Mouse (Mus musculus) CH12.LX (cell line): Measurements from ENCODE around the gene Prss32. TPM values are rescaled to one million over a fixed set of nuclear protein-coding genes. Genes with fewer than 3 reads are reported as not detected.
"Not testable (repeated sequence)": the region's sequence is repeated elsewhere in the genome, so short reads cannot be mapped to it uniquely, and the experiment has no call there.

Experiments
- DNase-seq: peaks from one replicate; pipeline ENCODE4 v3.0.0-alpha.2; 2013; ENCODE audit errors: extremely low read depth
- H3K27ac ChIP-seq: 2 replicates; pipeline ENCODE4 v1.5.1; 2012; ENCODE audit warnings: low read depth, mild to moderate bottlenecking, control low read depth, moderate library complexity; ENCODE audit not compliant: insufficient read depth
- H3K27me3 ChIP-seq: replicated peaks from 2 replicates; pipeline ENCODE3; 2012; ENCODE audit warnings: inconsistent platforms
- H3K36me3 ChIP-seq, 2 experiments: replicated peaks in 1 of 2; 2 replicates each; pipeline versions ENCODE3 to v1.6.1; 2012; ENCODE audit warnings: inconsistent platforms in 1 of 2, low read length in 1 of 2, mild to moderate bottlenecking in 1 of 2, mixed read lengths in 1 of 2, moderate library complexity in 1 of 2; ENCODE audit not compliant: control insufficient read depth in 1 of 2, insufficient read depth in 1 of 2
- H3K4me1 ChIP-seq, 2 experiments: 2 replicates each; pipeline ENCODE4 v1.6.1; 2012; ENCODE audit warnings: inconsistent platforms in 1 of 2, moderate library complexity in 1 of 2; ENCODE audit not compliant: insufficient read depth in 2 of 2, control insufficient read depth in 1 of 2
- H3K4me2 ChIP-seq: 2 replicates; pipeline ENCODE4 v1.6.1; 2012; ENCODE audit warnings: low read depth, mild to moderate bottlenecking, control low read depth; ENCODE audit not compliant: poor library complexity, insufficient read depth, severe bottlenecking
- H3K4me3 ChIP-seq, 3 experiments: fragments of 150-350 bp in 1 of 3; sonication (generic) in 1 of 3; replicated peaks in 1 of 3; 2 replicates each; pipeline versions ENCODE3 to v1.5.1; 2011 to 2012; ENCODE audit warnings: low read depth in 2 of 3, low read length in 2 of 3, mild to moderate bottlenecking in 2 of 3, moderate library complexity in 2 of 3, control low read depth in 1 of 3, improper control_type of control experiment in 1 of 3, inconsistent platforms in 1 of 3, mixed read lengths in 1 of 3; ENCODE audit not compliant: poor library complexity in 1 of 3
- H3K79me2 ChIP-seq: replicated peaks from 2 replicates; pipeline ENCODE4 v1.6.1; 2012; ENCODE audit warnings: mild to moderate bottlenecking, moderate library complexity; ENCODE audit not compliant: control insufficient read depth, poor library complexity, insufficient read depth, severe bottlenecking; ENCODE audit errors: extremely low read depth
- H3K9ac ChIP-seq: 2 replicates; pipeline ENCODE4 v1.6.1; 2012; ENCODE audit warnings: low read depth, mild to moderate bottlenecking, control low read depth, moderate library complexity; ENCODE audit not compliant: insufficient read depth
- H3K9me3 ChIP-seq: replicated peaks from 2 replicates; pipeline ENCODE3; 2012; ENCODE audit warnings: low read length, inconsistent platforms, mixed read lengths
- BHLHE40 ChIP-seq: IDR thresholded peaks from 2 replicates; pipeline ENCODE4 v1.6.1; 2011; ENCODE audit warnings: mild to moderate bottlenecking, low read depth, low read length, improper control_type of control experiment
- CHD2 ChIP-seq: IDR thresholded peaks from 2 replicates; pipeline ENCODE4 v1.6.1; 2011; ENCODE audit warnings: low read length, improper control_type of control experiment
- CTCF ChIP-seq, 2 experiments: IDR thresholded peaks in 1 of 2; conservative IDR thresholded peaks in 1 of 2; 2 replicates each; pipeline ENCODE4 v1.5.1; 2011 to 2012; ENCODE audit warnings: low read depth in 2 of 2, low read length in 2 of 2, improper control_type of control experiment in 1 of 2, inconsistent platforms in 1 of 2, mild to moderate bottlenecking in 1 of 2, moderate library complexity in 1 of 2
- E2F4 ChIP-seq: IDR thresholded peaks from 2 replicates; pipeline ENCODE4 v1.6.1; 2011; ENCODE audit warnings: low read depth, low read length, improper control_type of control experiment; ENCODE audit not compliant: insufficient replicate concordance
- ELF1 ChIP-seq: IDR thresholded peaks from 2 replicates; pipeline ENCODE4 v1.6.1; 2014; ENCODE audit warnings: low read depth, mild to moderate bottlenecking, inconsistent platforms, low read length, improper control_type of control experiment
- ETS1 ChIP-seq: conservative IDR thresholded peaks from 2 replicates; pipeline ENCODE4 v1.6.1; 2012; ENCODE audit warnings: low read depth, mild to moderate bottlenecking, inconsistent platforms, low read length, improper control_type of control experiment, moderate library complexity
- MAX ChIP-seq: IDR thresholded peaks from 2 replicates; pipeline ENCODE4 v1.6.1; 2011; ENCODE audit warnings: low read length, improper control_type of control experiment
- MAZ ChIP-seq: IDR thresholded peaks from 2 replicates; pipeline ENCODE4 v1.6.1; 2012; ENCODE audit warnings: low read depth, mild to moderate bottlenecking, inconsistent platforms, low read length, improper control_type of control experiment, moderate library complexity
- MXI1 ChIP-seq: IDR thresholded peaks from 2 replicates; pipeline ENCODE4 v1.6.1; 2011; ENCODE audit warnings: mild to moderate bottlenecking, low read depth, low read length, improper control_type of control experiment
- MYC ChIP-seq: IDR thresholded peaks from 2 replicates; pipeline ENCODE4 v1.6.1; 2011; ENCODE audit warnings: low read depth, mild to moderate bottlenecking, improper control_type of control experiment, low read length
- PAX5 ChIP-seq: IDR thresholded peaks from 2 replicates; pipeline ENCODE4 v1.6.1; 2012; ENCODE audit warnings: low read length, inconsistent platforms, mixed read lengths
- POLR2AphosphoS2 ChIP-seq: IDR thresholded peaks from 2 replicates; pipeline ENCODE4 v1.6.1; 2011; ENCODE audit warnings: low read depth, low read length, improper control_type of control experiment
- RAD21 ChIP-seq: IDR thresholded peaks from 2 replicates; pipeline ENCODE4 v1.6.1; 2011; ENCODE audit warnings: low read depth, mild to moderate bottlenecking, low read length, improper control_type of control experiment, moderate library complexity
- SIN3A ChIP-seq: IDR thresholded peaks from 2 replicates; pipeline ENCODE4 v1.6.1; 2012; ENCODE audit warnings: low read length, improper control_type of control experiment, inconsistent platforms
- TBP ChIP-seq: conservative IDR thresholded peaks from 2 replicates; pipeline ENCODE4 v1.6.1; 2011; ENCODE audit warnings: low read depth, low read length, improper control_type of control experiment
- ZC3H11A ChIP-seq: IDR thresholded peaks from 2 replicates; pipeline ENCODE4 v1.6.1; 2012; ENCODE audit warnings: low read depth, mild to moderate bottlenecking, inconsistent platforms, low read length, improper control_type of control experiment
- ZNF384 ChIP-seq: IDR thresholded peaks from 2 replicates; pipeline ENCODE4 v1.6.1; 2012; ENCODE audit warnings: low read depth, low read length, improper control_type of control experiment, inconsistent platforms
- dilution Hi-C: fragments of 300-500 bp; cut with MboI; formaldehyde crosslinking; loops from 2 replicates; pipeline ENCODE4 v1.14.3; 2020; ENCODE audit warnings: low sequenced_read_pairs; ENCODE audit not compliant: extremely low pct_unique_long_range_greater_than_20kb, extremely low pct_ligation_motif_present
- in situ Hi-C: fragments of 300-500 bp; cut with MboI; formaldehyde crosslinking; loops from 3 replicates; pipeline ENCODE4 v1.14.3; 2019; ENCODE audit warnings: low sequenced_read_pairs, low pct_ligation_motif_present, low pct_unique_long_range_greater_than_20kb, mixed read lengths
- polyA plus RNA-seq: library from polyadenylated mRNA; unstranded; fragments of >175 nt; gene quantifications from 2 replicates; pipeline ENCODE4 v1.2.1, GENCODE M21; 2012; ENCODE audit warnings: low read depth; ENCODE audit not compliant: insufficient read length
- total RNA-seq, 2 experiments: library from RNA; depleted of rRNA; stranded (reverse); fragments of 300-350 nt in 1 of 2; fragments of >200 nt in 1 of 2; gene quantifications; 2 replicates each; pipeline ENCODE4 v1.2.3; 2012 to 2014

Prss32 gene
- total and polyA plus RNA-seq, 3 experiments: not detected

DNA sequence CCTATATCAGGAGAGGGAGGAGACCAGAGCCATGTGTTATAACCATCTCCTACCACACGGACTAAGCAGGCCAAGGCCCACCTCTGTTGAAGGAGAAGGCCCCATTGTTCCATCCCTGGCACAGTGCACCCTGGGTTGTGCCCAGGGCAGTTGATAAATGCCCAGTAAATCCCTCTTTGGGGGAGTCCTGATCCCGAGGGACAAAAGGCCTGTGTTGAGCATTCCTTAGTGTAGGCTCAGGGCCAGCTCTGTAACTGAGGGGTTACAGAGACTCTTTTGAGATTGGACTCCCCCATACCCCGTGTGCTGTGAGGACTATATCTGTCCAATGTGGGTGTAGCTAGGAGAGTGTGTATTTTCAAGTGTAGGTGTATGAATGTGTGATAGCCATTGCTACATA lies 33.1 kb downstream of the Prss32 start:
- dilution Hi-C loops: no loop called here
- Histone ChIP-seq H3K27me3 (peaks cover 33% of the 10 kb centered on the region), H3K79me2 (no peaks in the 10 kb centered on the region), H3K4me1 (no peaks in the 10 kb centered on the region), H3K9me3 (no peaks in the 10 kb centered on the region), H3K36me3 (no peaks in the 10 kb centered on the region), H3K27ac (no peak overlapping the region), H3K4me2 (no peak overlapping the region), H3K4me3 (no peak overlapping the region), H3K9ac (no peak overlapping the region)
- no peak for TF ChIP-seq POLR2AphosphoS2
- TF ChIP-seq ELF1: no peak
- no peak for TF ChIP-seq TBP
- TF ChIP-seq PAX5: no peak
- TF ChIP-seq MAX: no peak
- no peak for TF ChIP-seq CHD2
- TF ChIP-seq ETS1: no peak
- no peak for TF ChIP-seq MYC
- in situ Hi-C loops: no loop called here
- no peak for DNase-seq

DNA sequence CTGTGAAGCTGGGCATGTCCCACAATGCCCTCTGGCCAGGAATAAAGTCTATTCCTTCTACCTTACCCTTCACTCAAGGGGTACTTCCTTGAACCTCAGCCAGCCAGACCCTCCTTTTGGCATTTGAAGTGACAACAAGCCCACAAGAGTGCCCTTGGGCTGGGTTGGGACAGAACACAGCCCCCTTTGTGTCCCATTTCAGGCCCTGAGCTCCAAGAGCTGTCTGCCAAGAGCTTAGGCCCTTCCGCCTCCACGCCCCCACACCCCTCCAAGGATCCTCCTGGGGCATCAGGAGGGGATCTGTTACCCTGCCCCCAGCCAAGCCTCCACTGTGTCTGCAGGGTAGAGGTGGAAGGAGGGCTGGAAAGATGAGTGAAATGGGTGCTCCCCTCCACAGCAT lies 33.5 kb downstream of the Prss32 start:
- Histone ChIP-seq H3K9ac (no peak overlapping the region), H3K27ac (no peak overlapping the region), H3K9me3 (no peaks in the 10 kb centered on the region), H3K36me3 (no peaks in the 10 kb centered on the region), H3K4me3 (no peak overlapping the region), H3K4me1 (no peaks in the 10 kb centered on the region)
- in situ Hi-C loops: no loop called here
- TF ChIP-seq ZC3H11A (no peak), MAZ (no peak), CTCF (conservative IDR thresholded peaks at IDR 0.05 in 1 of 2, IDR thresholded peaks at IDR 0.05 in 1 of 2; ENCODE audit: low read depth in 2 of 2, low read length in 2 of 2) (no peak), SIN3A (no peak), ELF1 (no peak), ZNF384 (no peak), RAD21 (no peak), MXI1 (no peak), BHLHE40 (no peak), TBP (no peak), CHD2 (no peak), E2F4 (no peak)
- TF ChIP-seq, all 38 proteins: peak for 0
- Histone ChIP-seq H3K4me2 (no peak overlapping the region), H3K27me3 (peaks cover 33% of the 10 kb centered on the region), H3K79me2 (no peaks in the 10 kb centered on the region)
- DNase-seq: no peak
- dilution Hi-C loops: no loop called here

DNA sequence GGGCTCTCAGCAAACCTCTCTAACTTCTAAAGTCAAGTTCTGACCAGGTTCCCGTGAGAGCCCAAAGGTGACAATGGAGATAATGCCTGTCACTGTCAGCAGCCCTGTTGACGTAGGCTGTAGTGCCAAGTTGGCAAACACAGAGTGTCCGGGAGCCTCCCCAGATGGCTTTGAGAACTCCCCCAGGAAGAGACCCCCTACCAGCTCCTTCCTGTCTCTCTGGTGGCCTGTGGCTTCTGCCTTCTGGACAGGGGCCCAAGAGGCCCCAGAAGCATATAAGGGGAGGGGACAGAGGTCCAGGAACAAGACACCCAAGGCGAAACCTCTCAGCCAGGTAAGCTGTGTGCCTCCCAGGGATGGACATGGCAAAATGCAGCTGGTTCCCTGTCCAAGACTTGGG lies 36.9 kb downstream of the Prss32 start, which contains the start of the genes Dcpp1 and Dcpp2:
Gene Dcpp1, plus strand, starts transcription at position 301 of the 400 bp plus-strand sequence.
Gene Dcpp2, plus strand, starts transcription at position 305 of the 400 bp plus-strand sequence.
- in situ Hi-C loops, H3K9ac ChIP-seq, H3K4me2 ChIP-seq, H3K27ac ChIP-seq, H3K79me2 ChIP-seq, dilution Hi-C loops, H3K9me3 ChIP-seq, H3K4me1 ChIP-seq, DNase-seq, H3K4me3 ChIP-seq, H3K36me3 ChIP-seq: not testable (repeated sequence)
- H3K27me3 ChIP-seq: peaks cover 27% of the 10 kb centered on the region
